9 mouse cellular contexts compared by ENCODE assay signal in the genomic region with DNA sequence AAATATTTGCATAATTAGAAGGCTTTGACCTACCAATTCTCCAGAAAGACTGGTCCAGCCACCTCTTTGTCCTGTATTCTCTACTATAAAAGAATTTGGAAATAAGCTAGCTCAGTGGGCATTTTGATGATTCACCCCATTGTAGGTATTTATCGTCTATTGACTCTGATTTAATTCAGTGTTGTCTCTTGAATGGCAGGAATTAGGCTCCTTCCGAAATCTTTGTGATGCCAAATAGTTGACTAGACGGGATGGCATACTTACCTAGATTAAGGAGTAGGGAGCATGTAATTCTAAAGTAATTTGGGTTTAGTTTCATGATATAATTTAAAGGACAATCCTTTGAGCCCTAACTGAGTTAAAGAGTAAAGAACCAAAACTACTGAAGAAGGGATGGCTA. TPM values are rescaled to one million over a fixed set of nuclear protein-coding genes. Genes with fewer than 3 reads are reported as not detected.
DNase-seq lines count a peak whose midpoint lies in the region; ATAC-seq and TF ChIP-seq lines count a peak whose summit lies in the region.
"Had no signal": no experiment of that assay in that cellular context is flagged by ENCODE, and none has a peak within 500 bp of the region (broad histone marks: within the 10 kb centered on the region; RNA-seq: fewer than 3 reads in every experiment).

No protein-coding gene starts in this region.

- peaks cover 65% of the 10 kb centered on the region for H3K4me1 ChIP-seq in heart, embryonic 12.5 days (replicated peaks)
- peaks cover 10% of the 10 kb centered on the region for H3K4me1 ChIP-seq in ES-Bruce4 (ENCODE audit: control insufficient read depth, insufficient read depth, low read length)
- peaks cover 20% of the 10 kb centered on the region; the same call in 1 of the 2 replicates for H3K4me1 ChIP-seq in forebrain, postnatal 0 days (ENCODE audit: insufficient read depth)
- H3K4me1 ChIP-seq in liver, embryonic 16.5 days (ENCODE audit: control insufficient read depth, low read depth, low read length) = peaks cover 41% of the 10 kb centered on the region

- no peak overlapping the region for H3K27ac ChIP-seq in heart, embryonic 12.5 days (ENCODE audit: poor library complexity, severe bottlenecking)
- no peak overlapping the region for H3K27ac ChIP-seq in ES-Bruce4 (ENCODE audit: insufficient read depth, low read length)
- no peak overlapping the region for H3K27ac ChIP-seq in forebrain, postnatal 0 days (ENCODE audit: low read depth, low read length)
- peak overlapping the region; percentile 14; the same call in 1 of the 2 replicates for H3K27ac ChIP-seq in liver, embryonic 16.5 days (ENCODE audit: low read length)

- peaks cover 48% of the 10 kb centered on the region for H3K36me3 ChIP-seq in heart, embryonic 12.5 days
- H3K36me3 ChIP-seq in ES-Bruce4 (ENCODE audit: control insufficient read depth, insufficient read depth, low read length, poor library complexity, severe bottlenecking) = peaks cover 56% of the 10 kb centered on the region
- peaks cover 25% of the 10 kb centered on the region for H3K36me3 ChIP-seq in forebrain, postnatal 0 days (ENCODE audit: insufficient read depth)
- peaks cover 18% of the 10 kb centered on the region for H3K36me3 ChIP-seq in liver, embryonic 16.5 days (ENCODE audit: control insufficient read depth, insufficient read depth)

- TF ChIP-seq EP300 in ES-Bruce4 (IDR thresholded peaks at IDR 0.05; ENCODE audit: insufficient read depth, low read depth, low read length) = no peak

- no peaks in the 10 kb centered on the region for H3K9me3 ChIP-seq in heart, embryonic 12.5 days (replicated peaks)
- no peaks in the 10 kb centered on the region for H3K9me3 ChIP-seq in ES-Bruce4 (replicated peaks; ENCODE audit: control insufficient read depth, insufficient read depth, low read length, poor library complexity, severe bottlenecking)
- no peaks in the 10 kb centered on the region for H3K9me3 ChIP-seq in forebrain, postnatal 0 days (ENCODE audit: low read length)
- no peaks in the 10 kb centered on the region for H3K9me3 ChIP-seq in liver, embryonic 16.5 days (replicated peaks; ENCODE audit: control insufficient read depth, low read length)

- H3K4me3 ChIP-seq in heart, embryonic 12.5 days = peak overlapping the region; percentile 24; the same call in 1 of the 2 replicates
- H3K4me3 ChIP-seq in ES-Bruce4 (ENCODE audit: low read depth, low read length) = peak overlapping the region; percentile 16; the same call in 1 of the 2 replicates
- H3K4me3 ChIP-seq in forebrain, postnatal 0 days (ENCODE audit: low read depth, low read length) = no peak overlapping the region
- H3K4me3 ChIP-seq in liver, embryonic 16.5 days (ENCODE audit: low read depth, low read length) = peak overlapping the region; percentile 11; the same call in 1 of the 2 replicates

- H3K4me2 ChIP-seq in heart, embryonic 12.5 days = peak overlapping the region; percentile 47
- peak overlapping the region; percentile 13; the same call in 1 of the 2 replicates for H3K4me2 ChIP-seq in forebrain, postnatal 0 days (ENCODE audit: low read depth)
- peak overlapping the region; percentile 44 for H3K4me2 ChIP-seq in liver, embryonic 16.5 days (ENCODE audit: low read depth, low read length)

- WGBS in heart, embryonic 12.5 days = 81% methylated on average over 3 of the region's 3 CpGs
- 36% methylated on average over 3 of the region's 3 CpGs for WGBS in forebrain, postnatal 0 days
- WGBS in liver, embryonic 16.5 days (ENCODE audit: insufficient replicate concordance) = 68% methylated on average over 3 of the region's 3 CpGs

- TF ChIP-seq CTCF in ES-Bruce4 (IDR thresholded peaks at IDR 0.05; ENCODE audit: low read depth, low read length) = no peak
- no peak for TF ChIP-seq CTCF in forebrain, postnatal 0 days (IDR thresholded peaks at IDR 0.05; ENCODE audit: low read depth)

- TF ChIP-seq POLR2A in ES-Bruce4 (IDR thresholded peaks at IDR 0.05; ENCODE audit: insufficient read depth, low read length) = no peak

- peak overlapping the region; percentile 57 for H3K9ac ChIP-seq in heart, embryonic 12.5 days
- H3K9ac ChIP-seq in ES-Bruce4 (ENCODE audit: low read depth, poor library complexity, severe bottlenecking) = peak overlapping the region; percentile 65
- 0 out of 2 replicates have a peak overlapping the region, but pooled peaks have one; percentile 6 for H3K9ac ChIP-seq in forebrain, postnatal 0 days
- H3K9ac ChIP-seq in liver, embryonic 16.5 days (ENCODE audit: low read depth, low read length) = no peak overlapping the region

- ATAC-seq in heart, embryonic 12.5 days (ENCODE audit: insufficient number of reproducible peaks, low FRiP score) = no peak
- no peak for ATAC-seq in forebrain, postnatal 0 days
- ATAC-seq in liver, embryonic 16.5 days (ENCODE audit: low read depth) = no peak

- H3K27me3 ChIP-seq in heart, embryonic 12.5 days (replicated peaks) = no peaks in the 10 kb centered on the region
- no peaks in the 10 kb centered on the region for H3K27me3 ChIP-seq in ES-Bruce4 (ENCODE audit: control insufficient read depth, insufficient read depth, low read length, poor library complexity, severe bottlenecking)
- no peaks in the 10 kb centered on the region for H3K27me3 ChIP-seq in forebrain, postnatal 0 days (ENCODE audit: insufficient read depth, low read length)
- H3K27me3 ChIP-seq in liver, embryonic 16.5 days (ENCODE audit: control insufficient read depth, insufficient read depth, low read depth, low read length) = no peaks in the 10 kb centered on the region

- DNase-seq in heart, postnatal 4 days = no peak
- DNase-seq in forebrain, postnatal 0 days = no peak
- no peak for DNase-seq in cerebellum, postnatal 36 days
- no peak for DNase-seq in thymus, postnatal 14 days
- DNase-seq in adrenal gland, postnatal 25 days = no peak
- DNase-seq: layer of hippocampus, adult 9-11 months had no signal

RNA-seq across cellular contexts. Expression of a gene that starts 2.5 kb away (rescaled TPM):
- polyA plus RNA-seq in heart, embryonic 12.5 days (2016; fragmentation: Nextera tagmentation; extraction: Ambion mirVana) = 573 and 577 TPM in 2 replicates
- 100 to 1,000 TPM; 738 to 766 TPM for total RNA-seq in heart, postnatal 4 days (2021)
- polyA plus RNA-seq in ES-Bruce4 (2011; ENCODE audit: insufficient read depth, insufficient read length, low read depth, missing spikeins) = 1,269 and 1,335 TPM in 2 replicates
- 630 and 780 TPM in 2 replicates for total RNA-seq in forebrain, postnatal 0 days (2014; rRNA removed)
- polyA plus RNA-seq in forebrain, postnatal 0 days (2015; fragmentation: Nextera tagmentation; extraction: Ambion mirVana) = 527 and 662 TPM in 2 replicates
- polyA plus RNA-seq in liver, embryonic 16.5 days (2015; fragmentation: Nextera tagmentation; extraction: Ambion mirVana) = 301 and 339 TPM in 2 replicates
- total RNA-seq in adrenal gland, postnatal 25 days (2021) = 566 and 612 TPM in 2 replicates

RNA-seq across cellular contexts. Expression of a gene that starts 20.8 kb away (rescaled TPM):
- polyA plus RNA-seq in heart, embryonic 12.5 days (2016; fragmentation: Nextera tagmentation; extraction: Ambion mirVana) = 363 and 375 TPM in 2 replicates
- total RNA-seq in heart, postnatal 4 days (2021) = 100 to 1,000 TPM; 125 to 132 TPM
- 759 and 788 TPM in 2 replicates for polyA plus RNA-seq in ES-Bruce4 (2011; ENCODE audit: insufficient read depth, insufficient read length, low read depth, missing spikeins)
- 146 and 157 TPM in 2 replicates for total RNA-seq in forebrain, postnatal 0 days (2014; rRNA removed)
- polyA plus RNA-seq in forebrain, postnatal 0 days (2015; fragmentation: Nextera tagmentation; extraction: Ambion mirVana) = 439 and 454 TPM in 2 replicates
- polyA plus RNA-seq in liver, embryonic 16.5 days (2015; fragmentation: Nextera tagmentation; extraction: Ambion mirVana) = 171 and 201 TPM in 2 replicates
- 167 and 204 TPM in 2 replicates for total RNA-seq in adrenal gland, postnatal 25 days (2021)

RNA-seq across cellular contexts. Expression of a gene that starts 23.0 kb away (rescaled TPM):
- polyA plus RNA-seq in heart, embryonic 12.5 days (2016; fragmentation: Nextera tagmentation; extraction: Ambion mirVana) = 50.0 and 50.6 TPM in 2 replicates
- total RNA-seq in heart, postnatal 4 days (2021) = 10 to 100 TPM; 30.0 to 31.1 TPM
- 69.7 and 78.2 TPM in 2 replicates for polyA plus RNA-seq in ES-Bruce4 (2011; ENCODE audit: insufficient read depth, insufficient read length, low read depth, missing spikeins)
- total RNA-seq in forebrain, postnatal 0 days (2014; rRNA removed) = 22.9 and 33.2 TPM in 2 replicates
- polyA plus RNA-seq in forebrain, postnatal 0 days (2015; fragmentation: Nextera tagmentation; extraction: Ambion mirVana) = 35.5 and 37.3 TPM in 2 replicates
- polyA plus RNA-seq in liver, embryonic 16.5 days (2015; fragmentation: Nextera tagmentation; extraction: Ambion mirVana) = 60.8 and 69.4 TPM in 2 replicates
- total RNA-seq in adrenal gland, postnatal 25 days (2021) = 6.6 and 6.8 TPM in 2 replicates

RNA-seq across cellular contexts. Expression of a gene that starts 30.5 kb away (rescaled TPM):
- polyA plus RNA-seq in heart, embryonic 12.5 days (2016; fragmentation: Nextera tagmentation; extraction: Ambion mirVana) = not detected in 2 replicates
- not detected for total RNA-seq in heart, postnatal 4 days (2021)
- polyA plus RNA-seq in ES-Bruce4 (2011; ENCODE audit: insufficient read depth, insufficient read length, low read depth, missing spikeins) = not detected in 2 replicates
- not detected in 2 replicates for total RNA-seq in forebrain, postnatal 0 days (2014; rRNA removed)
- polyA plus RNA-seq in forebrain, postnatal 0 days (2015; fragmentation: Nextera tagmentation; extraction: Ambion mirVana) = not detected in 2 replicates
- 0.14 and 0.20 TPM in 2 replicates for polyA plus RNA-seq in liver, embryonic 16.5 days (2015; fragmentation: Nextera tagmentation; extraction: Ambion mirVana)
- total RNA-seq in adrenal gland, postnatal 25 days (2021) = 1.1 TPM in 1 of 2 replicates, not detected in the other

RNA-seq across cellular contexts. Expression of a gene that starts 45.2 kb away (rescaled TPM):
- polyA plus RNA-seq in heart, embryonic 12.5 days (2016; fragmentation: Nextera tagmentation; extraction: Ambion mirVana) = 4,835 and 4,880 TPM in 2 replicates
- 1,000 to 10,000 TPM; 6,416 to 6,613 TPM for total RNA-seq in heart, postnatal 4 days (2021)
- 1,323 and 1,329 TPM in 2 replicates for polyA plus RNA-seq in ES-Bruce4 (2011; ENCODE audit: insufficient read depth, insufficient read length, low read depth, missing spikeins)
- total RNA-seq in forebrain, postnatal 0 days (2014; rRNA removed) = 2,470 and 2,914 TPM in 2 replicates
- 2,164 and 2,181 TPM in 2 replicates for polyA plus RNA-seq in forebrain, postnatal 0 days (2015; fragmentation: Nextera tagmentation; extraction: Ambion mirVana)
- polyA plus RNA-seq in liver, embryonic 16.5 days (2015; fragmentation: Nextera tagmentation; extraction: Ambion mirVana) = 1,845 and 1,875 TPM in 2 replicates
- 2,437 and 2,492 TPM in 2 replicates for total RNA-seq in adrenal gland, postnatal 25 days (2021)
